Mouse (Mus musculus) megakaryocyte, adult 5-6 weeks (primary cell): ENCODE measurements at regions not wholly inside any gene's neighbourhood (a gene's known extent, or its start where the extent isn't known, plus 50 kb on each side); places are given as distances from the start of the nearest gene placed in this dataset.

Experiments used
- ATAC-seq: 2 replicates; pipeline ENCODE4 v1.8.0; 2016; ENCODE audit warnings: mild to moderate bottlenecking, inconsistent platforms; ENCODE audit not compliant: poor library complexity, severe bottlenecking

GRCm38 (mm10) chr11:45782435-45782834 is 69.4 kb upstream of the Clint1 start:
- no peak for ATAC-seq

- ATAC-seq: no peak
These were observed 66.0 kb upstream of the Clint1 start for GRCm38 (mm10) chr11:45785806-45786205.

- ATAC-seq: no peak
These were observed 64.4 kb upstream of the Clint1 start for GRCm38 (mm10) chr11:45787408-45787807.

GRCm38 (mm10) chr11:45789886-45790285 is 62.0 kb upstream of the Clint1 start:
- ATAC-seq: no peak

- no peak for ATAC-seq
These were observed 61.3 kb upstream of the Clint1 start for GRCm38 (mm10) chr11:45790504-45790903.

- ATAC-seq: no peak
These were observed 60.2 kb upstream of the Clint1 start for GRCm38 (mm10) chr11:45791696-45792095.

GRCm38 (mm10) chr11:45794361-45794981 is 57.4 kb upstream of the Clint1 start:
- ATAC-seq: peak; percentile 72

- ATAC-seq: 0 out of 2 replicates have a peak, but pooled peaks have one; percentile 4
These were observed 56.5 kb upstream of the Clint1 start for GRCm38 (mm10) chr11:45795322-45795721.

GRCm38 (mm10) chr11:45795731-45796130 is 56.1 kb upstream of the Clint1 start:
- ATAC-seq: peak; percentile 91

- no peak for ATAC-seq
These were observed 52.0 kb upstream of the Clint1 start for GRCm38 (mm10) chr11:45799732-45800386.
